Mouse (Mus musculus): Measurements from ENCODE around the gene Ppp4r2.
A peak's percentile ranks its signal among the peaks of the same experiment; 100 is the strongest.
"Not testable (repeated sequence)": the region's sequence is repeated elsewhere in the genome, so short reads cannot be mapped to it uniquely, and the experiment has no call there.

The Ppp4r2 gene

DNA sequence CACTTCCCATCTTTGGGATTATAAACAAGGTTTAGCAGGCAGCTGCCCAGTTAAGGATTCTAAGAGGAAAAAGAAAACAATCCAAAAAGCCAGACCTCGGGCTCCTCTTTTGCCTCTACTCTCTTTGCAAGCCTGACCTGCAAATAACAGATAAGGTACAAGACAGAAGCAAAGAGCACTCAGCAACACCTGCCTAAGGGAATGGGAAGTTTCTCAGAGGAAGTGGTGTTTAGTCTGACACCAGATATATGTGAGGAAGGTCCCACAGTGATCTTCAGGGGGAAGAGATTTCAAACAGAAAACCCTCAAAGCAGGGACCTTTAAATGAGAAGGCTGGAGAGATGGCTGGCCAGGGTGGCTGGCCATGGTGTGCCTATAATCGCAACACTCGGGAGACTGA is 2.2 kb upstream of the Ppp4r2 start:
- DNase-seq (ENCODE audit: low spot score): no peak

DNA sequence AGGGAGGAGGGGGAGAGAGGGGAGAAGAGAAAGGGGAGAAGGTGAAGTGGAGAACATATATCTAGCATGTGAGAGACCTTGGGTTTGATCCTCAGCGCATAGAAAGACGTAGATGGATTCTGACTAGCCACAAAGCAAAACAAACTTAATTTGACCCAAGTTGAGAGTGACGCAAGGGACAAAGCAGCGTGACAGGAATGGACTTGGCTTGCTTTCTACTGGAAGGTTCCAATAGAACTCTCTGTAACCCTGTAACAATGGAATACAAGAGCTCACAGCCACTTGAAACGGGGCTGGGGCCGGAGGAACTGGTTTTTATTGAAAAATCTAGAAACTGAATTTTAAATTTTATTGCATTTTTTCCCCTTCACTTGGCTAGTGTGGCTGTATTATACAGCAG is 1.7 kb upstream of the Ppp4r2 start:
- peak; percentile 73 for DNase-seq (ENCODE audit: low spot score)

DNA sequence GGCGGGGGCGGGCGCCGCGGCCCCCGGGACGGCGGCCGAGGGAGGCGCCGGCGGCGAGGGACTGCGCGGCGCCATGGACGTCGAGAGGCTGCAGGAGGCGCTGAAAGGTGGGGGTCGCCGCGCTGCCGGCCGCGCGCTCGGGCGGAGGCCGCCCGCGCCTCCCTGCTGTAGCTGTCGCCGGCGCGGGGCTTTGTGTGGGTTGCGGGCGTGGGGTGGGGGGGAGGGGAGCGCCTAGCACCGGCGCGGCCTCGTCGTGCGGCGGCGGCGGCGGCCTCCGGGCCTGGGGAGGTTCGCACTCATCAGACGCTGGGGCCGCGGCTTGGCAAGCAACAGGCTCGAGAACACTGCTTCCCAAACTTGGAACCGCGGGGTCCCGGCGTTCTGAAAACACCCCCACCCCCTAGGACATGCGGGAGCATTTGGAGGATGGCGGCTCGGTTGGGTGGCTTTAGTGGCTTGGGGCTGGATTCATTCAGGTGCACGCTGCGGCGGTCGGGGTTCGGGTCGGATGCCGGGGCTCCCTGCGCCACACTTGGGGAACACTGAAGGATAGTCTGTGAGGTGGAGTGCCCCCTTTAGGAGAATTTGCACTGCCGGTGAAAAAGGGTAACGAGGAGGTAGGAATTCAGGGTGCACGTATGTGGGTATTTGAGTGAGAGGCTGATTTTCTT is 524 bp downstream of the Ppp4r2 start:
- peak; percentile 62 for DNase-seq (ENCODE audit: low spot score)

DNA sequence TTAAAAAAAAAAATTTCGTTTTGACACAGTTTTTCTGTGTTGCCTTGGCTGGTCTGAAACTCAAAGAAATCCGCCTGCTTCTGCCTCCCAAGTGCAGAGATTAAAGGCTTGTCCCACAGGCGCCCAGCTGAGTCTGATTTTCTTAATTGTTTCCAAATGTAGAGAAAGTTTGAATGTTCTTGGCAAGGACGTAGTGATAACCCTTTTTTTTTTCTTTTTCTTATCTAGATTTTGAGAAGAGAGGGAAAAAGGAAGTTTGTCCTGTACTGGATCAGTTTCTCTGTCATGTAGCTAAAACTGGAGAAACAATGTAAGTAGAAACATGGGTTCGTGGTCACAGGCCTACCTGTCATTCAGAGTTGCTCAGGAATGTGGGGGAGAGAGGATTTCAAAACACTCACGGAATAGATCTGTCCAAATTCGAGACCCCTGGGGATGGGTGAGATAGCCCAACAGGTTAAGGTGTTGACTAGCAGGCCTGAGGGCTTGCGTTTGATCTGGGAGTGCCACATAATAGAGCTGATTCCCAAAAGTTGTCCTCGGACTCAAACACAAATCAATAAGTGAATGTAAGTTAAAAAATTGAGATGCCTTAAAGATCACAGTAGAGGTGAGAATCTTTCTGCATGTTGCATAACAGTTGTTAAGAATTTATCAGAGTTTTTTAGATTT is 1.2 kb downstream of the Ppp4r2 start:
- no peak for DNase-seq (ENCODE audit: low spot score)

DNA sequence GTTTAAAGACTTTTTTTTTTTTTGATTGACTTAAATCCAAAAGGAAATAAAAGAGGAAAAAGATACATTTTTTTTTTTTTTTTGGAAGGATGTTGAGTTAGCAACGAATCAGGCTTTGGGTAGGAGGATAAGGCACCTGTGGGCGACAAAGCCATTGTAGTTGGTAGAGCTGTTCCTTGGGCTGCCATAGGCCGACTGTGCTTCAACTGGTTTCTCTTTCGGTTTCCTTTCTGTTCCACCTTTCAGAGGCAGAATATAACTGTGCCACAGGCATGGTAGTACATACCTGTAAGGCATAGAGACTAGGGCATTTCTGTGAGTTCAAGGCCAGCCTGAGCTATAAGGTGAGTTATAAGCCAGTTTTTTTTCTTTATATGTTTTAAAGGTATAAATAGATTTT is 11.6 kb downstream of the Ppp4r2 start:
- no peak for DNase-seq (ENCODE audit: low spot score)

DNA sequence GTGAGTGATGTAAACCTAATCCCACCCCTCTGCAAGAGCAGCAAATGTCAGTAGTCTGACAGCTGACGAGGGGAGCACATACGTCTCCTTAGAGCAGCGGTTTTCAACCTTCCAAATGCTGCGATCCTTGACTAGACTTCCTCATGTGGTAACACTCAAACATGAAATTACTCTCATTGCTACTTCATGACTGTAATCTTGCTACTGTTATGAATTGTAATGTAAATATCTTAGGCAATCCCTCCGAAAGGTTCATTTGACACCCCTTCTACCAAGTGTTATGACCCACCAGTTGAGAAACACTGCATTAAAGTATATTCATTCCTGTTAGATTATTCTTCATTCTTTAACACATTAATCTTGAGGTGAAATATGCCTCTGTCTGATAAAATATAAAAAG is 13.8 kb downstream of the Ppp4r2 start:
- no peak for DNase-seq (ENCODE audit: low spot score)

DNA sequence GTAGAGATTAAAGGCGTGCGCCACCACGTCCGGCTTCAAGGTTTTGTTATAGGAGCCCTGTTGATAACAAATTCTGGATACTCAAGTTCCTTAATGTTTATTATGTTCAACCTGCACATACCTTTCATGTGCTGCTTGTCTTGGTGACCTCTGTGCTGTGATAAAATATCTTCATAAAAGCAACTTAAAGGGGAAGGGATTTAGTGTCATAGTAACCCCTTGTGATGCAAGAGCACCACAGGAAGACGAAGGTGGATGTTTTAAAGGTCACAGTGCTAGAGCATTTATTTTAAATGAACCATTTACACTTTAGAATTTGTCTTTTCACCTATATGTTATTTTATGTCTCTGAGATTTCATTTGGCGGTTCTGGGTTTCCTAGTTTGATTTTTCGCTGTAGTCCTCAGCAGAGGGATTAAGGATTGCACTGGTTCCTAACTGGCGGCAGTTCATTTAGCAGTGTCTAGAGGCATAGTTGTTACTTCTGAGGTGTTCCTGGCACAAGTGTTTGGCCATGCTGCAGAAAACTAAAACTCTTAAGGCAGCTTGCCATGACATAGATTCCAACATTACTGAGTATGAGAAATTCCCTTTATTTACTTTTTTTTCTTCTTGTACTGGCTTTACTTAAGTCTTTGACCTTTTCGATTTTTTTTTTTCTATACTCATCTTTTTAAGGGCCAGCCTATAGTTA is 15.4 kb downstream of the Ppp4r2 start:
- DNase-seq (ENCODE audit: low spot score): peak; percentile 72

DNA sequence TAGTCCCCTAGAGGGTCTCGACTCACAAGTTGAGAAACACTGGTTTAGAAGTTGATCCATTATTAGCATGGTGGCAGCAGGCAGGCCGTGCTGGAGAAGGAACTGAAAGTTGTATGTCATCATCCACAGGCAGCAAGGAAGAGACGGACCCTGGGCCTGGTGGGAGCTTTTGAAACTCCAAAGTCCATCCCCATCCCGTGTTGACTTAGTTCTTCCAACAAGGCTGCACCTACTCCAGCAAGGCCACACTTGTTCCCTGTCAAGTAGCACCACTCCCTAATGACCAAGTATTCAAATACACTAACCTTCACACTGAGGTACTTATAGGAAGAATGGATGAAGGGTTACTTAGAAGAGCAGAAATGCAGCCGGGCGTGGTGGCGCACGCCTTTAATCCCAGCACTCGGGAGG is 17.3 kb downstream of the Ppp4r2 start:
- DNase-seq (ENCODE audit: low spot score): no peak

DNA sequence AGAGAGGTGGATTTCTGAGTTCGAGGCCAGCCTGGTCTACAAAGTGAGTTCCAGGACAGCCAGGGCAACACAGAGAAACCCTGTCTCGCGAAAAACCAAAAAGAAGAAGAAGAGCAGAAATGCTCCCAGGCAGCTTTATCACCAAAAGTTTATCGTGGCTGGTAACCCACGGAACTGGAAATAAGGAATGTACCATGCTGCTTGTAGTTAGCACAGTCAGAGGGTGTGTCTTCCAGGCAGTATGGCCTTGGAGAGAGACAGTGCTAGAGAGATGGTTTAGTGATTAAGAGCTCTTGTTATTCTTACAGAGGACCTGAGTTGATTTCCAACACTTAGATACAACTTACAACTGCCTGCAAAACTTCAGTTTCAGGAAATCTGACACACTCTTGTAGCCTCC is 17.7 kb downstream of the Ppp4r2 start:
- no peak for DNase-seq (ENCODE audit: low spot score)

DNA sequence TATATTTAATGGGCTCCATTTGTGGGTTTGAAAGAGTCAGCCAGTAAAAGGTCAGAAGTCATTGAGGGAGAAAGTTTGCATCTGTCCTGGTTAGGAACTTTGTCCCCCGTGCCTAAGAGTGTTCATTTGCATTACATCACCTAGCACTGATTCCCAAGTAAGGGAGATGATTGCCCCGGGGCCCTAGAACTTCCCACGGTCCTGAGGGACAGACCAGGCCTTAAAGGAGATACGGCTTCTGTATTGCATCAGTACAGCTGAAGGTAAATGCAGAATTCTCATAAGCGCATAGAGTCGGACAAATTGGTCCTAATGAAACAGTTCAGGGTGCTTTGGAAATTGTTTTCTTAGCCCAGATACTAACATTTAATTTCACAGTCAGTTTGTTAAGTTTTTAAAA is 31.9 kb downstream of the Ppp4r2 start:
- no peak for DNase-seq (ENCODE audit: low spot score)

DNA sequence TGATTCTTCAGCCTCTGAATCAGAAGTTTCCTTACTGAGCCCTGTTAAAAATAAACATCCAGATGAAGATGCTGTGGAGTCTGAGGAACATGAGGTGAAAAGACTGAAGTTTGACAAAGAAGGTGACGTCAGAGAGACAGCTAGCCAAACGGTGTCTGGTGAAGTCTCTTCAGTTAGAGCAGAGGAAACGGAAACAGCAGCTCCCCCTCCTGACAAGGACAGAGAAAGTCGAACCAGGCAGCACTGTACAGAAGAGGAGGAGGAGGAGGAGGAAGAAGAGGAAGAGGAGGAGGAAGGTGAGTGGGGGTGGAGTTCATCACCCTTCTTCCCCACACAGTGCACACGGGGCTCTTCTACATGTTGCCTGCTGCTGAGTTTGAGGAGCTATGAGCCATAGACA is 32.4 kb downstream of the Ppp4r2 start:
- DNase-seq (ENCODE audit: low spot score): not testable (repeated sequence)

DNA sequence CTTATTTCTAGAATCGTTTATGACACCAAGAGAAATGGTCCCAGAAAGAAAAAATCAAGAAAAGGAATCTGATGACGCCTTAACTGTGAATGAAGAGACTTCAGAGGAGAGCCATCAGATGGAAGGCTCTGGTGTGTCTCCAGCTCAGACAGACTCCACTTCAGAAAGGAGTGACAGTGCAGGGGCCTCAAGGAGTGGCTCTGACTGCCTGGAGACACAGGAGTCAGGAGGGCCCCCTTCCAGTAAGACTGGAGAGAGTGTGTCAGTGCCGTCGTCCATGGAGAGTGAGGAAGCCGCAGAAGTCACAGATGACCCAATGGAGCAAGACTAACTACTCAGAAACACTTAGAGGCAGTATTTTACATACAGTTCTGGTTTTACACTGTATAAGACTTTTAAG is 32.8 kb downstream of the Ppp4r2 start:
- DNase-seq (ENCODE audit: low spot score): not testable (repeated sequence)

DNA sequence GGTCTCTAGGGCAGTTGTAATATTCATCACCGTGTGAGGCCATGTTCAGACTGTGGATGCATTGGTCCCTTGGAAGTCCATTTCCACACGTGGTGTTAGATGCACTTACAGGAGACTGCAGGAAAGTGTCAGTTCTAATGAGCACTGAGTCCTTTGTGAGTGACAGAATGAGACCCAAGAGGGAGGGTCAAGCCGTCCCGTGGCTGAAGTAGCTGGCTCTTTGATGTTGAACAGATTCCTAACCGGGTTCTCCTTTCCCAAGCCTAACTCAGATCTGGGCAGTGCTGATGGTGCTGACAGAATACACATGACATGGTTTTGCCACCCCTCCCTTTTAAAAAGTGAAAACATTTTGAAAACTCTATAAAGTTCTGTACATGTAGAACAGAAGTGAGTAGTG is 35.4 kb downstream of the Ppp4r2 start:
- DNase-seq (ENCODE audit: low spot score): no peak

DNA sequence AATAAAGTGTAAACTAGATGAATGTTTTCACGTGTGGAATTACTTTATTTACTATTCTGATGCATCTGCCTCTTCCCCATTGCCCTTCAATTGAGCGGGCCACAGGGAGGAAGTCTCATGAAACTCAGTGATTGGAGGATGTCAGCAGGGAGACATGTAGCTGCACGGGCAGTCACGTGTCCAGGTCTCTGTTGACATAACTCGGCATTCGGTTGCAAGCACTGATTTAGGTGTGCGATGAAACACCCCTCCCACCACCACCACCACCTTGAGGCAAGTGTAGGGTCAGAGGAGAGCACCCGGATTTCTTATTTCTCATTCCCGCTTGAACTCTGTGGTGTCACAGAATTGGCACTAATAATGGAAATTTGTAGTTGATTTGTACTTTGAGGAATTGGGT is 36.5 kb downstream of the Ppp4r2 start:
- no peak for DNase-seq (ENCODE audit: low spot score)

DNA sequence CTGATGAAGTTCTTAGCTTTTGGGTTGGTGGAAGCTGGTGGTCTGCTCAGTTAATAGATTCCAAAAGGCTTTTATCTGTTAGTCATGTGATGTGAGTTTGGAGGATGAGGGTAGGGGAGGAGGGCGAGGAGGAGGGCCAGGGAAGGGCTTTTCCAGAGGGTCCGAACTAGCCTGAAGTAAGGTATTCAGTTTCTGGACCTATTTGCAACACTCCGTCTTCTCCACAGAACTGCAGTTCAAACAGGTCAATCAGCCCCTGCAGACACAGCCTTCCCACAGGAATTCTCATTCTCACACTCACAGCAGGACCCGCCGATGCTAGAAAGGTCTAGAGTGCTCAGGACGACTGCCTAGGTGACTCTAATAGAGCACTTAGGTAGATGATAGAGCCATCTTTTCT is 39.8 kb downstream of the Ppp4r2 start:
- DNase-seq (ENCODE audit: low spot score): no peak

DNA sequence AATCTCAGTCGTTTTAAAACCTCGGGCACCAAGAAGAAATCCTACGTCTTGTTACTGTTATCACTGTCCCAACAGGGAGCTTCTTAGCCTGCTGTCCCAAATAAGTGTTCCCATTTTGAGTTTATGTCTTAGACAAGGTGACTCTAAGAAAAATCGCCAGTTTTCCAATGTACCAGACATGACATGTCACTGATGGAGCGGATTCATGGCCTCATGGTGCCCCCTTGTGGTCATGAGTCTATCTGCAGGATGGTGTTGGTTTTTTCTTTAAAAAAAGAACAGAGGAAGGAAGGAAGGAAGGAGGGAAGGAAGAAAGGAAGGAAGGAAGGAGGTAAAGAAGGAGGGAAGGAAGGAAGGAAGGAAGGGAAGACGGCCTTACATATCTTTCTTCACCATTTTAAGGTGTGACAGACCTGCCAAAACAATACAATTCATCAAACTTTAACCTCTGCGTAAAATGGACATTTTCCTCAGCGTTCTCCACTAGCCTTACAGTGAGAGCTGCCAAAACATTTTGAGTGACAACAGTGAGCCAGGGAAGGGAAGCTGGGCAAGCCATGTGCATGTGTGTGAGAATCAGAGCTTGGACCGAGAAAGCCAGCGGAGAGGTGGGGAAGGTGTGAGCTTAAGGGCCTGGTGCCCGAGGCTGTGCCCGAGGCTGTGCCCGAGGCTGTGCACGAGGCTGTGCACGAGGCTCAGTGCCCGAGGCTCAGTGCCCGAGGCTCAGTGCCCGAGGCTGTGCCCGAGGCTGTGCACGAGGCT is 42.6 kb downstream of the Ppp4r2 start:
- DNase-seq (ENCODE audit: low spot score): peak; percentile 89

DNA sequence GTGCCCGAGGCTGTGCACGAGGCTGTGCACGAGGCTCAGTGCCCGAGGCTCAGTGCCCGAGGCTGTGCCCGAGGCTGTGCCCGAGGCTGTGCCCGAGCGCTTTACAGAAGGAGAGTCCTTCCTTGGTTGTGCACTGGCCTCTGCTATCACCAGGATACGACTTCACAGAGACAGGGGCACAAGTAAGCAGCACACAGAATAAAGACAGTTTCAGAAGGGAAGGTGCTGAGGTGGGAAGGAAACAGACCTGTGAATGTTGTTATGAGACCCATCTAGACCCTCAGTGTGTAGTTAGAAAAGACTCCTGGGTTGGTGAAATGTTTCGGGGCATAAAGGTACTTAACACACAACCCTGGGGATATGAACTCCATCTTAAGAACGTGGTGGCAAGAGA is 43.2 kb downstream of the Ppp4r2 start:
- DNase-seq (ENCODE audit: low spot score): no peak

DNA sequence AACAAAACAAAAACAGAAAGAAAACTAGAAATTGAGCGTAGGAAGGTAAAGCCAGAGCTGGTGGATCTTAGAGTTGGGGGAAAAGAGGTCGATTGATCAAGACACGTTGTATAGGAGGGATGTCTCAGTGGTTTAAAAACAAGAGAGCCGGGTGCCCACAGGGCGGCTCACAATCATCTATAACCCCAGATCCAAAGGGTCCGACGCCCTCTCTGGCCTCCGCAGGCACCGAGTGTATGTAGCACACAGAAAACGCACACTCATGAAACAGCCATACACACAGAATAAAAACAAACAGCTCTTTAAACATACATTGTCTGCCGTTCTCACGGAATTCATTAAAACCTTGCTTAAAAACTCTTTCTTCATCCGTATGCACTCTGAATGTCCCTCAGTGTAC is 45.1 kb downstream of the Ppp4r2 start:
- no peak for DNase-seq (ENCODE audit: low spot score)

DNA sequence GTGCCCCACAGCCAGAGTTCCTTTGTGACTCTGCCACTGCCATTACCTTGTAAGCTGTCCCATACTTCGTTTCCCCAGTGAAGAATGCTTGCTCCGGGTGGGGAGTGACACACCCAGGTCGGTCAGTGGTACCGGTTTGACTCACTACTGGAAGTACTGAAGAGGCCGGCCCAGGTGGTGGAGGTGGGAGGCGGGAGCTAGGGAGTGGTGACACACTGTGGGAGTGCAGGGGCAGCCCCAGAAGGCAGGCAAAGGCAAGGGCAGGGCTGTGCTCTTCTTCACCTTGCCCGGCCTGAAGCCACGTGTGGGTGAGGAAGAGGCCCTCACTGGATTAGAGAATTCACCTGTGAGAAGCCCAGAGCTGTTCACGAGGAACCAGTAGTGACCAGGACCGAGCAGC is 46.2 kb downstream of the Ppp4r2 start:
- DNase-seq (ENCODE audit: low spot score): no peak

DNA sequence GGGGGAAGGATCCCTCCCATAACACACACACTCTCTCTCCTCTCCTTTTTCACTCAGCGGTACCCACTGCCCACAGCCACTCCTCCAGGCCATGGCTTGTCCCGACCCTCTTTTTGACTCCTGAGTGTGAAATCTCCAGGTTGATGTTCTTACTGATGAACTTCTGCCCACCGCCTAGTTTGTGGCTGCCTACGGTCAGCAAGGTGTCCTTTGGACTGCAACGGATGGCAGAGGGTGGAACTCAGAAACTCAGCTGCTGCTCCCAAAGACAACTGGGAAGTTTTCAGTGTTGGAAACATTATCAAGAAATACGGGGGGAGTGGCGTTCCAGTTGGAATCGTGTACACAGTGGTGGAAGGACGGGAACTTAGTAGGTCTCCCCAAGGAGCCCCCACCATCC is 48.2 kb downstream of the Ppp4r2 start:
- no peak for DNase-seq (ENCODE audit: low spot score)

DNA sequence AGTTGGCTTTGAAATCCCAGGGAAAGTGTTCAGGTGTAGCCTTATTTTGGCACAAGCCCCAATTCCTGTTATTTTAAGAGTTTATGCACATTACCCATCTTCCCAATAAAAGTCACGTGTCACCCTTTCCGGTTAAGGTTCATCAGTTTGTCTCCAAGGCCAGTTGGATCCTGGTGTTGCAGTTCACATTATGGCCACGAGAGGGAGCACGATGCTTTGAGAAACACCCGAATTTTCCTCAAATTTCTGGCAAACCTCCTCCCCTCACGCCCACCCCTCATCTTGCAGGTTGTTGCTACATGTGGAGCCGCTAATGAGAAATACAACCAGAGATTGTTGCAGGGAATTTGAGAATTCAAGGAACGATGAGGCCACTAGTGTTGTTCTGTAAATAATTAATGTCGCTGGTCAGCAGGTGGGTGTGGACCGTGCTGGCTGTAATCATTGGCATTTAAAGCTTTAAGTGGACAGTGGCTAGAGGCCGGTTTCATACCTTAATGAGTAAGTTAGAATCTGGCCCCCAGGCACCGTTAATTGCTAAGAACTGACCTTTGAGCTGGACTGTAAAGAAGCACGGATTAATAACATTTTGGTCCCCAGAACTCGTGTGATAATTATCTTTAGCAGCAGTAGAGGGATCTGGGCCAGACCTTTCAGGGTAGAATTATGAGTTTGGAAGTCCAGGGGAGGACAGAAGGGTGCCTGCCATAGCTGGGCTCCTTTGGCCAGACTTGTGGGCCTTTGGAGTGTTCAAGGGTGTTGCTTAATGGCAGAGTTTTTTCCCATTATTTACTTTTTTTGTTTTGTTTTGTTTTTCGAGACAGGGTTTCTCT is 49.2 kb downstream of the Ppp4r2 start:
- peak; percentile 84 for DNase-seq (ENCODE audit: low spot score)

DNA sequence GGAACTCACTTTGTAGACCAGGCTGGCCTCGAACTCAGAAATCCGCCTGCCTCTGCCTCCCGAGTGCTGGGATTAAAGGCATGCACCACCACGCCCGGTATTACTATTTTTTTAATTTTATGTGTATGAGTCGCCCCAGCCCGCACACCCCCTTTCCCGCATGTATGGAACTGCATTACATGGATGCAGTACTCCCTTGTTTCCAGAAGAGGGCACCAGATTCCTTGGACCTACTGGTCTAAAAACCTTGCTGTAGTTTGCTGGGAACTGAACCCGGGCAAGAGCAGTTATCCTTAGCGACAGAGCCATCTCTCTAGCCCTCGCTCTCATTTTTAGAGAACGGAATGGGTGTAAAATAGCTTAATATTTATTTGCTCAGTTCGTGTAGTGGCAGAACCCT is 49.8 kb downstream of the Ppp4r2 start:
- peak; percentile 28 for DNase-seq (ENCODE audit: low spot score)

Measured in adipocyte (in vitro differentiated cells).